Mouse (Mus musculus): ENCODE results near the gene Abcf2.

The Abcf2 gene

DNA sequence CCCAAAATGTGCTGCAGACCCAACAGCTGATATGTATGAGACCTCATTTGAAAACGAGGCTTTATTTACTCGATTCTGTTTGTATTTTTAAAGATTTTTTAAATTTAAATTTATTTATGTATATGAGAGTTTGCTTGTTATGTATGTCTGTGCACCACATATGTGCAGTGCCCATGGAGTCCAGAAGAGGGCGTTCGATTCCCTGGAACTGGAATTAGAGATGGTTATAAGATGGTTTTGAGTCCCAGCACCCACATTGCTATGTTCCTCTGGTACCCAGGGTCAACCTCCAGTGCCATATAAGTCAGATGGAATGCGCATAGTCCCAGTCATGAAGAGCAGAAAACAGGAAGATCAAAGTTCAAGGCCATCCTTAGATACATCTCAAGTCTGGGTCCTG, 43.0 kb downstream of the Abcf2 start:
- intact Hi-C loops (cut with DNase I) = loop anchor here (5.0 kb wide), 2 partner anchors 58 to 118 kb away; no protein-coding TSS in a partner anchor

DNA sequence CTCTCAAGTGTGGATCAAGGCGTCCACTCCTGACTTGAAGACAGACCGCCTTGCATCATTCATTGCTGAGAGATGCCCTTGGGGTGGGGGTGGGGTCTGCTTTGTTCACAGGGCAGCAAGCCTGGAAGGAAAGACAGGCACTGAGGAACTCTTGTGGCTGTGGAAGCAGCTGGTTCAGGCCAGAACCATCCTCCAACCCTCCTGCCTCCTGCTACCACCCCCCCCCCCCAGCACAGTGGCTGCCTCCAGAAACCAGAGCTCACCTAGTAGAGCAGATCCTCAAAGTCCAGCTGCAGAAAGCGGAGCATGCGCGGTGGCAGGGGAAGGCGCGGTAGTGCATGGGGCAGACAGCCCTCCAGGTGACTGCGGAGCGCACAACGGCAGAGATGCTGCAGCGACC, 43.9 kb downstream of the Abcf2 start:
- intact Hi-C loops (cut with DNase I) = loop anchor here (5.0 kb wide), 2 partner anchors 59 to 119 kb away; no protein-coding TSS in a partner anchor

DNA sequence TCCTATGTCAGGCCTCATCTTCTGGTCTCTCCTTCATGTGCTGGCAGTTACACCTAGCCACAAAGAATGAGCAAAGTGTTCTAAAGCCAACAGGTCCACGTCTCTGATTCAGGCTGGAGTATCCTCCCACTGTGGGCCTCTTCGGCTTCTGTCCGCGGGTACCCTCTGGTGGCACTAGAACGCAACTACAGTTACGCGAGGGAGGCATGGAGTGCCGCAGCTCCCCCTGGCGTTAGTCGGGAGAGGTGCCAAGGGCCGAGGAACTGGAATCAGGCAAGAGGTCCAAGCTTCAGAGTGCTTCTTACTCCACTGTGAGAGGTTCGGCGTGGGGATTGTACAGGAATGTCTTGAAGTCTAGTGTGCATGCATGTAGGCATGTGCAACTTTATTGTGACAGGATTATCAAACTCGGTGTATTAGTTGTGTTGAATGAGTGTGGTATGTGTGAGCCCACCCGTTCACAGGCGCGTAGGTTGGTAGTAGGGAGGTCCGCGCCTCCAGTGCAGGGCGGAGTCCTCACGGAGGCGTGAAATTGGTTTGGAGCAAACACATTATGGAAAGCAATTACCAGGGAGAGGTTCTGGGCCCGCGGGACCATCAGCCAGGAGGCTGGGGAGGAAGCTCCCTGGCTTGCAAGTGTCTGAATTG, 47.1 kb downstream of the Abcf2 start:
- intact Hi-C loops (cut with DNase I) = loop anchor here (5.0 kb wide), 2 partner anchors 62 to 122 kb away; no protein-coding TSS in a partner anchor

DNA sequence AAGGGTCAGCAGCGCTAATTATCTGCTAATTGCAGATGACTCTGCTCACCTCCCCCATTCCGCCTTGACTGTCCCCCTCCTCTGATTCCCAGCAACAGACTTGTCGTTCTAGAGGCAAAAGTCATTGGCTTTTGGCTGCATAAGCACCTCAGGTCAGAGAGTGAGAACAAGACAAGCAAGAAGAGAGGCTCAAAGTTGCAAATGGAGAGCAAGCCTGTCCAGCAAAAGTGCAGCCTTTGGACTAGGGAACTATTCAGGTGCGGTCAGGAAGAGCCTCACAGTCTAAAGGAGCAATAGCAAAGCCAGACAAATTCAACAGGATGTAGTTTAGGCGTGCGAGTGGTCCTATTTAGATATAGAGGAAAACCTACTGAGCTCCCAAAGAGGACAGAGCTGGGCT, 49.5 kb downstream of the Abcf2 start:
- intact Hi-C loops (cut with DNase I) = no loop called here

DNA sequence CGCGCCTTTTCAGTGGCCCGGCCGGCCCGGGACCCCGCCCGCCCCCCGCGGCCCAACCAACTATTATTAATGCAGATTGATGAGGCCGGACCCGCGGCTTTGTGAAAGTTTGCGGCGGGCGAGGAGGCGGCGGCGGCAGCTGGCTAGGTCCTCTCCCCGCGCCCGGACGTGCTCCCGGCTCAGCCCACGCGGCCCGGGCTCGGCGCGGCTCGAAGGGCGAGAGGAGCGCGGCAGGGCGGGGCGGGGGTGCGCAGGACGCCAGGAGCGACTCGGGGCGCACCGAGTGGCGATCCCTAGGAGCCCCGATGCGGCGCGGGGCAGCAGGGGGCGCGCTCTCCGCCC, 50.4 kb downstream of the Abcf2 start, which contains the start of gene Gbx1:
Gene Gbx1, minus strand, starts transcription at position 314 of the 342 bp plus-strand sequence.
- intact Hi-C loops (cut with DNase I) = no loop called here

DNA sequence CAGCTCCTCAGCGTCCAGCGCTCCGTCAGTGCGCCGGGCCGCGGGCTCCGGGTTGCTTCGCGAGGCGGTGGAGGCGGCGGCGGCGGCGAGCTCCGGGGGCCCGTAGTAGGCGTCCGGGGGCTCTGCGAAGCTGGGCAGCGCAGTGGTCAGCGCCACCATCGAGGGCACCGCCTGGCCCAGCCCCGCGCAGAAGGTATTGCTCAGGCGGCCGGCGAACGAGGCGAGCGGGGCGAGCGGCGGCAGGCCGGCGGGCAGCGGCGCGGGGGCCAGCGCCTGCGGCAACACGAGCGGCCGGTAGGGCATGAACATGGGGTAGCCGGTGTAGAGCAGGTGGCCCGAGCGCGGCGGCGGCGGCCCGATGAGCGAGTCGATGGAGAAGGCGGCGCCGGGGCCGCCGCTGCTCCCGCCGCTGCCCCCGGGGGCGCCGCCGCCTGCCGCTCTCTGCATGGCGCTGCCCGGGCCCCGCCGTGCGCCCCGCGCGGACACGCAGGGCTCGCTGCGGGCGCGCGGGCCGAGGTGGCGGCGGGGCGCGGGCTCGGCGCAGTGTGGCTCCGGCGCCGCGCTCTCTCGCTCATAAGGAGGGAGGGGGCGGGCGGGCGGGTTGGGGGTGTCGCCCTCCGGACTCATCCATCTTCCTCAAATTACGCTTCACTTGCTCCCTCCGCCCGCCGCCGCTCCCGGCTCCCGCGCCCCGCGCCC, 50.9 kb downstream of the Abcf2 start:
- intact Hi-C loops (cut with DNase I) = no loop called here

DNA sequence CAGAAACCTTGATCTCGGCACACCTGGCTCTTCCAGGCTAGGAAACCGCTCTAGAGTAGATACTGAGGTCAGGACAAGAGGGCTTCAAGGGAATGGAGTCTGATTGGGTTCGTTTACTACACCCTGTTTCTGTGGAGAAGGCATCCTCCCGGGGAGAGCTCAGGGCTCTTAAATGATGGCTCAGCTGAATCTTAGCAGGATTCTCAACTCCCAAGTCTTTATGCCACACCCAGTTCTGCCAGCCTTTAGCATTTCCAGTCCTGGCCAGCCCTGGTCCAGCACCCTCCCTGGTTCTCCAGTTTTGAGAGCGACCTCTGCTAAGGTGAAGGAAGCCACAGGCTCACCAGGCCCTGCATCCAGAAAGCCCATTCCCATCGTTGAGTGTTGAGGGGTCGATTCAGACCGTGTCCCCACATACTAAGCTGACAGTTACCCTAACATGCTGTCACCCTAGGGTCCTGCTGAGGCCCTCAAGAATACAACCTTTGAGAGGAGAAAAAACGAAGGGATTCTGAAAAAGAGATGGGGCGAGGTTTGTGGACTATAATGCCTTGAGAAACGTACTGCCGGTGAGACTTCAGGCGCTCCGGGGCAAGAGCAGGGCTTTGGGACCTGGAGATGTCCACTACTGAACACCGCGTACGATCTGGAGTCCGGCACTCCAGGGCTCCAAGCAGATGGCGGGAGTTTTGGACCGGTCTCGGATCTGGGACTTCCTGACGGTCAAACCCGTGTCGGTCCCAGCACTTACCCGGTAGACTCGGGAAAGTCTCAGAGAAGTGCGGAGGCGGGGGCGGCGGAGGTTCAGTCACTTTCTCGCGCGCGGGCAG, 51.7 kb downstream of the Abcf2 start:
- intact Hi-C loops (cut with DNase I) = no loop called here

DNA sequence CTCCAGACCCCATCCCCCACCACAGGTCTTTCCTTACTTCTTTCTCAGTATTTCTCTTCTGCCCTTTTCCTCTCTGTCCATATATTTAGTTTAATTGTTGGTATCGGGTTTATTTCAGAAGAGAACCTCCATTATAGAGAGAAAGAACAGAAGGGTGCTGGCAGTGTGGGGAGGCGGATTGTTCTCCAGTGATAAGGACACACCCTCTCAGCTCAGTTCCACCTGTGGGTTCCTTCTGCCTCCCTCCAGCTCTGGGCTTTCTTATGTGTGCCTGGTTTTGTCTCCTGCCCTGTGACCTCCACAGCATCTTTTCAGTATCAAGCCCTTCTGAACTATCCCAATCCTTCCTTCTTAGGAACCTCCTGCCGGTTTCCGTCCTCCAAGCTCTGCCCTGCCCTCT, 52.7 kb downstream of the Abcf2 start:
- intact Hi-C loops (cut with DNase I) = no loop called here

DNA sequence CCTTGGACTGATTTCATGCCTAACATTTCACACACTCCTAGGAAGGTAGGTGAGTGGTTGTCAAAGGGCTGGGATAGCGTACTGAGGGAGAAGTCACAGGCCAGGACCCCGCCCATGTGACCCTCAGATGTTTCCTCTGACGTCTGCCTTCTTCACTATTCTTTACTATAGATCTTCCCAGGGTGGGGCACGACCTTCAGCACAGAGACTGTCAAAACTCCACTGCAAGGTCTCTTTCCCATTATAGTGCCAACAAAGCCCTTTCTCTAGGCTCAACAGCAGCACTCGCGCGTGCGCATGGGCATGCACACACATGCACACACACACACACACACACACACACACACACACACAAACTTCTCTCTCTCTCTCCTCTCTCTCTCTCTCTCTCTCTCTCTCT, 53.5 kb downstream of the Abcf2 start:
- intact Hi-C loops (cut with DNase I) = no loop called here

DNA sequence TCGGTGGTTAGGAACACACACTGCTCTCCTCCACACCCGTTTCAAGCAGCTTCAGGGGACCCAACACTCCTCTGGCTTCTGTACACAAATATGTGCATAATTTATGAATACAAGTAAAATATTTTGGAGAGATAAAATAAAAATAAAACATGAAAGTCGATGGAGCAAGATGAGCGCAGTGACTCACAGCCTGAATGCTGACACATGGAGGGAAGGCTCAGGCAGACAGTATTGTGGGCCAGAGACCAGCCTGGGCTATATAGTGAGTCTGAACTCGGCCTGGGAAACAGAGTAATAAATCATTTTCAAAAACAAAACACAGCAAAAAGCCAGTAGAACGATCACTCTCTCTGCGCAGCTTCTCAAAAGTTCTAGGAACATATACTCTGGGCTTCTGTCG, 55.9 kb downstream of the Abcf2 start:
- intact Hi-C loops (cut with DNase I) = no loop called here

Small RNAs within 50 kb of the gene (microRNA-seq; reads per million reads assigned to microRNA genes)
- gene Mir671 = 1,005 to 1,405 reads per million in 2 experiments
